Mouse (Mus musculus): ENCODE measurements around the gene Rs1.

DNA sequence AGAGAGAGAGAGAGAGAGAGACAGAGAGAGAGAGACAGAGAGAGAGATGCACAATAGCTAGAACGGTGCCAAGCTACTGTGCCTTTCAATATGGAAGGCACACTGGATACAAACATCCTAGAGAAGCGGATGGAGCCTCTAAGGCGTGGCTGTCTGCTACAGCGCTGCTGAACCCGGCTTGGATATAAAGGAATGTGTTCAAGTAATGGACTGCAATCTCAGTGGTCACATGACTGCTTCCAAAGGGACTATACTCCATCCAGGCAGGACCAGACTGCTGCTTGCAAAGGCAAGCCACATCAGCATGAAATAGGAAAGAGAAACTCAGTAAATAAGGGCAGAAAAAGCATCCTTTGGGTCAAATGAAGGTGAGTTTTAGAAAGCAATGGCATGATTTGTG, 32.2 kb upstream of the Rs1 start, which contains the start of gene Ppef1:
- TF ChIP-seq CTCF (IDR thresholded peaks at IDR 0.05; ENCODE audit: borderline replicate concordance, insufficient read depth, low read length) (no peak), POLR2A (IDR thresholded peaks at IDR 0.05; ENCODE audit: low read depth, low read length) (no peak)

Measured in embryonic fibroblast, embryonic 13.5 days (primary cell).